Mouse (Mus musculus) myocyte (in vitro differentiated cells): Measurements from ENCODE around the gene 2510009E07Rik. TPM values are rescaled to one million over a fixed set of nuclear protein-coding genes. Genes with fewer than 3 reads are reported as not detected.

ENCODE experiments used
- H3K27me3 ChIP-seq: one replicate; pipeline ENCODE4 v1.6.1; 2011; ENCODE audit not compliant: control insufficient read depth, insufficient read depth, insufficient read length
- H3K36me3 ChIP-seq: one replicate; pipeline ENCODE4 v1.6.1; 2011; ENCODE audit not compliant: control insufficient read depth, insufficient read depth
- H3K4me2 ChIP-seq: one replicate; pipeline ENCODE4 v1.6.1; 2011; ENCODE audit warnings: low read depth, control low read depth
- H3K4me3 ChIP-seq: one replicate; pipeline ENCODE4 v1.5.1; 2011; ENCODE audit warnings: mild to moderate bottlenecking, control low read depth, moderate library complexity
- H3K79me2 ChIP-seq: one replicate; pipeline ENCODE4 v1.6.1; 2011; ENCODE audit not compliant: control insufficient read depth, insufficient read depth
- H3ac ChIP-seq: one replicate; pipeline ENCODE4 v1.6.1; 2011; ENCODE audit not compliant: control insufficient read depth, insufficient read length
- CEBPB ChIP-seq: IDR thresholded peaks from 2 replicates; pipeline ENCODE4 v1.6.1; 2011; ENCODE audit warnings: mild to moderate bottlenecking, moderate library complexity; ENCODE audit not compliant: poor library complexity, insufficient read depth, severe bottlenecking
- E2F4 ChIP-seq: IDR thresholded peaks from one replicate; pipeline ENCODE4 v1.6.1; 2011; ENCODE audit warnings: mild to moderate bottlenecking, control low read depth, moderate library complexity; ENCODE audit not compliant: insufficient read depth
- MAX ChIP-seq: IDR thresholded peaks from one replicate; pipeline ENCODE4 v1.6.1; 2011; ENCODE audit warnings: low read depth, mild to moderate bottlenecking, control low read depth
- MYOD1 ChIP-seq, 3 experiments: IDR thresholded peaks; one replicate each; pipeline ENCODE4 v1.6.1; 2011; ENCODE audit warnings: control low read depth in 2 of 3, low read depth in 2 of 3, mild to moderate bottlenecking in 2 of 3, moderate library complexity in 1 of 3; ENCODE audit not compliant: insufficient read length in 2 of 3, control insufficient read depth in 1 of 3
- MYOG ChIP-seq, 3 experiments: IDR thresholded peaks; one replicate each; pipeline ENCODE4 v1.6.1; 2011; ENCODE audit warnings: control low read depth in 2 of 3, low read depth in 2 of 3, mild to moderate bottlenecking in 2 of 3; ENCODE audit not compliant: insufficient read length in 2 of 3, control insufficient read depth in 1 of 3, insufficient read depth in 1 of 3
- POLR2A ChIP-seq: IDR thresholded peaks from one replicate; pipeline ENCODE4 v1.6.1; 2011; ENCODE audit warnings: low read depth, mild to moderate bottlenecking, control low read depth, moderate library complexity; ENCODE audit not compliant: insufficient read length
- POLR2AphosphoS2 ChIP-seq: IDR thresholded peaks from one replicate; pipeline ENCODE4 v1.6.1; 2011; ENCODE audit warnings: low read depth, control low read depth; ENCODE audit not compliant: insufficient read length
- REST ChIP-seq: IDR thresholded peaks from one replicate; pipeline ENCODE4 v1.6.1; 2011; ENCODE audit warnings: mild to moderate bottlenecking, control low read depth, moderate library complexity; ENCODE audit not compliant: insufficient read depth, insufficient read length
- SRF ChIP-seq: IDR thresholded peaks from one replicate; pipeline ENCODE4 v1.6.1; 2011; ENCODE audit warnings: low read depth; ENCODE audit not compliant: control insufficient read depth, insufficient read length
- TCF12 ChIP-seq: IDR thresholded peaks from one replicate; pipeline ENCODE4 v1.6.1; 2011; ENCODE audit warnings: mild to moderate bottlenecking, control low read depth; ENCODE audit not compliant: poor library complexity, insufficient read depth, severe bottlenecking
- TCF3 ChIP-seq: IDR thresholded peaks from one replicate; pipeline ENCODE4 v1.6.1; 2011; ENCODE audit warnings: low read depth, control low read depth; ENCODE audit not compliant: insufficient read length
- USF1 ChIP-seq: IDR thresholded peaks from one replicate; pipeline ENCODE4 v1.6.1; 2011; ENCODE audit warnings: low read depth, mild to moderate bottlenecking, control low read depth, moderate library complexity
- polyA plus RNA-seq: library from polyadenylated mRNA; unstranded; fragments of >200 nt; fragmentation: generic; extraction: Trizol; gene quantifications from one replicate; pipeline ENCODE4 v1.2.1, GENCODE M21; 2012; ENCODE audit warnings: missing spikeins

2510009E07Rik gene
- polyA plus RNA-seq, 1 experiment: 4.4 TPM

- no peaks in the 10 kb centered on the region for H3K27me3 ChIP-seq
- H3K4me3 ChIP-seq: no peak overlapping the region
- no peaks in the 10 kb centered on the region for H3K79me2 ChIP-seq
- no peaks in the 10 kb centered on the region for H3K36me3 ChIP-seq
- H3K4me2 ChIP-seq: no peak overlapping the region
- H3ac ChIP-seq: no peak overlapping the region
- TF ChIP-seq USF1 (no peak), MAX (no peak), TCF12 (no peak), POLR2A (no peak), CEBPB (no peak), MYOD1 (IDR thresholded peaks at IDR 0.05; ENCODE audit: control insufficient read depth in 1 of 3, insufficient read length in 2 of 3, low read depth in 2 of 3) (no peak), POLR2AphosphoS2 (no peak), E2F4 (no peak), REST (no peak), MYOG (IDR thresholded peaks at IDR 0.05; ENCODE audit: control insufficient read depth in 1 of 3, insufficient read depth in 1 of 3, insufficient read length in 2 of 3, low read depth in 2 of 3) (no peak), SRF (no peak), TCF3 (no peak)
Measured at GRCm38 (mm10) chr16:21608176-21608865, 86.1 kb downstream of the 2510009E07Rik start.

GRCm38 (mm10) chr16:21607651-21608040 is 86.8 kb downstream of the 2510009E07Rik start:
- no peak for TF ChIP-seq TCF3
- no peak for TF ChIP-seq POLR2AphosphoS2
- no peak for TF ChIP-seq CEBPB
- no peak for TF ChIP-seq TCF12
- TF ChIP-seq MAX: no peak
- TF ChIP-seq USF1: no peak
- no peak for TF ChIP-seq SRF
- TF ChIP-seq POLR2A: no peak
- TF ChIP-seq REST: no peak
- TF ChIP-seq MYOG (IDR thresholded peaks at IDR 0.05; ENCODE audit: control insufficient read depth in 1 of 3, insufficient read depth in 1 of 3, insufficient read length in 2 of 3, low read depth in 2 of 3): no peak
- TF ChIP-seq E2F4: no peak
- TF ChIP-seq MYOD1 (IDR thresholded peaks at IDR 0.05; ENCODE audit: control insufficient read depth in 1 of 3, insufficient read length in 2 of 3, low read depth in 2 of 3): no peak
- Histone ChIP-seq H3K4me2 (no peak overlapping the region), H3K27me3 (no peaks in the 10 kb centered on the region), H3K79me2 (no peaks in the 10 kb centered on the region), H3ac (no peak overlapping the region), H3K36me3 (no peaks in the 10 kb centered on the region), H3K4me3 (no peak overlapping the region)

GRCm38 (mm10) chr16:21607021-21607650 is 87.3 kb downstream of the 2510009E07Rik start:
- H3K36me3 ChIP-seq: no peaks in the 10 kb centered on the region
- no peaks in the 10 kb centered on the region for H3K79me2 ChIP-seq
- no peaks in the 10 kb centered on the region for H3K27me3 ChIP-seq
- no peak overlapping the region for H3ac ChIP-seq
- H3K4me3 ChIP-seq: no peak overlapping the region
- H3K4me2 ChIP-seq: no peak overlapping the region
- TF ChIP-seq USF1 (no peak), MYOG (IDR thresholded peaks at IDR 0.05; ENCODE audit: control insufficient read depth in 1 of 3, insufficient read depth in 1 of 3, insufficient read length in 2 of 3, low read depth in 2 of 3) (no peak), MAX (no peak), SRF (no peak), MYOD1 (IDR thresholded peaks at IDR 0.05; ENCODE audit: control insufficient read depth in 1 of 3, insufficient read length in 2 of 3, low read depth in 2 of 3) (no peak), TCF12 (no peak), REST (no peak), POLR2A (no peak), CEBPB (no peak)

- no peaks in the 10 kb centered on the region for H3K79me2 ChIP-seq
- no peaks in the 10 kb centered on the region for H3K27me3 ChIP-seq
- TF ChIP-seq MYOG (IDR thresholded peaks at IDR 0.05; ENCODE audit: control insufficient read depth in 1 of 3, insufficient read depth in 1 of 3, insufficient read length in 2 of 3, low read depth in 2 of 3) (no peak), POLR2A (no peak), USF1 (no peak), TCF3 (no peak), E2F4 (no peak), REST (no peak), TCF12 (no peak), CEBPB (no peak), MYOD1 (IDR thresholded peaks at IDR 0.05; ENCODE audit: control insufficient read depth in 1 of 3, insufficient read length in 2 of 3, low read depth in 2 of 3) (no peak), POLR2AphosphoS2 (no peak), MAX (no peak)
- no peak overlapping the region for H3ac ChIP-seq
- no peaks in the 10 kb centered on the region for H3K36me3 ChIP-seq
- no peak overlapping the region for H3K4me3 ChIP-seq
- no peak overlapping the region for H3K4me2 ChIP-seq
Measured at GRCm38 (mm10) chr16:21606249-21607020, 88.0 kb downstream of the 2510009E07Rik start.
